In genomic region chr10:28436084-28436483, GRCm38 (mm10) we compare ENCODE assay signal across 24 mouse cellular contexts.
DNase-seq lines count a peak whose midpoint lies in the region; ATAC-seq lines count a peak whose summit lies in the region.
"Had no signal": no experiment of that assay in that cellular context is flagged by ENCODE, and none has a peak within 500 bp of the region (broad histone marks: within the 10 kb centered on the region; RNA-seq: fewer than 3 reads in every experiment).

No protein-coding gene starts in this region.

- DNase-seq in cerebellum, adult 9-10 months, result peak; percentile 25
- no peak for DNase-seq in cerebellum, postnatal 4 days (ENCODE audit: low spot score in 2 of 2)
- DNase-seq in frontal cortex, postnatal 10 days (ENCODE audit: low spot score in 2 of 2), result no peak
- peak; percentile 8 for DNase-seq in layer of hippocampus, adult 9-11 months
- no peak for DNase-seq in layer of hippocampus, postnatal 25 days (ENCODE audit: extremely low spot score in 1 of 2, low spot score in 1 of 2)
- peak; percentile 62 for DNase-seq in brain, adult 2 months (ENCODE audit: low read depth, low spot score)
- DNase-seq: adrenal gland, adult 8-10 months; adrenal gland, postnatal 25 days; cerebellum, adult 11 months; cerebellum, adult 8-10 months; cerebellum, postnatal 14 days; gastrocnemius, adult 2 months; gastrocnemius, postnatal 14 days; heart, adult 11 months had no signal

- H3K4me3 ChIP-seq in intestine, embryonic 16.5 days (ENCODE audit: low read length), result no peak overlapping the region
- H3K4me3 ChIP-seq: embryonic facial prominence, embryonic 12.5 days; embryonic facial prominence, embryonic 15.5 days; gastrocnemius, adult 2 months; hindbrain, embryonic 12.5 days; hindbrain, embryonic 15.5 days had no signal

- H3K27me3 ChIP-seq in intestine, embryonic 16.5 days (replicated peaks; ENCODE audit: control insufficient read depth, insufficient read depth, low read length), result no peaks in the 10 kb centered on the region
- H3K27me3 ChIP-seq: embryonic facial prominence, embryonic 12.5 days; embryonic facial prominence, embryonic 15.5 days; hindbrain, embryonic 12.5 days; hindbrain, embryonic 15.5 days had no signal

- no peak overlapping the region for H3K4me2 ChIP-seq in intestine, embryonic 16.5 days (ENCODE audit: low read depth, low read length)
- H3K4me2 ChIP-seq: embryonic facial prominence, embryonic 12.5 days; embryonic facial prominence, embryonic 15.5 days; heart, embryonic 11.5 days; hindbrain, embryonic 12.5 days; hindbrain, embryonic 15.5 days had no signal

- H3K4me1 ChIP-seq in intestine, embryonic 16.5 days (ENCODE audit: control insufficient read depth, insufficient read depth, low read length), result no peaks in the 10 kb centered on the region
- H3K4me1 ChIP-seq: embryonic facial prominence, embryonic 12.5 days; embryonic facial prominence, embryonic 15.5 days; hindbrain, embryonic 12.5 days; hindbrain, embryonic 15.5 days had no signal

- H3K27ac ChIP-seq in intestine, embryonic 16.5 days (ENCODE audit: low read length), result no peak overlapping the region
- H3K27ac ChIP-seq: embryonic facial prominence, embryonic 12.5 days; embryonic facial prominence, embryonic 15.5 days; gastrocnemius, adult 2 months; hindbrain, embryonic 12.5 days; hindbrain, embryonic 15.5 days had no signal

- WGBS in intestine, embryonic 16.5 days, result 91% methylated on average over 1 of the region's 1 CpGs

- no peaks in the 10 kb centered on the region for H3K9me3 ChIP-seq in intestine, embryonic 16.5 days (ENCODE audit: control insufficient read depth, low read length)
- H3K9me3 ChIP-seq: embryonic facial prominence, embryonic 12.5 days; embryonic facial prominence, embryonic 15.5 days; hindbrain, embryonic 12.5 days; hindbrain, embryonic 15.5 days had no signal

- no peak overlapping the region for H3K9ac ChIP-seq in intestine, embryonic 16.5 days (ENCODE audit: low read depth, low read length)
- H3K9ac ChIP-seq: embryonic facial prominence, embryonic 12.5 days; embryonic facial prominence, embryonic 15.5 days; hindbrain, embryonic 12.5 days; hindbrain, embryonic 15.5 days had no signal

- no peaks in the 10 kb centered on the region for H3K36me3 ChIP-seq in intestine, embryonic 16.5 days (ENCODE audit: control insufficient read depth, insufficient read depth, low read length)
- H3K36me3 ChIP-seq: embryonic facial prominence, embryonic 12.5 days; embryonic facial prominence, embryonic 15.5 days; hindbrain, embryonic 12.5 days; hindbrain, embryonic 15.5 days had no signal

- ATAC-seq in frontal cortex, adult (ENCODE audit: low TSS enrichment), result peak; percentile 80
- ATAC-seq in intestine, embryonic 16.5 days, result no peak
- ATAC-seq: activated CD4-positive, CD25-positive, alpha-beta regulatory T cell, adult 4 months; inflammation-experienced regulatory T-cells, adult 6 months; intestine, postnatal 0 days had no signal

Comparison
In these comparisons a context has a peak if more than half of its experiments do, and no peak if none do; other contexts are left out.
1. DNase-seq: peak in cerebellum, adult 9-10 months (single experiment), layer of hippocampus, adult 9-11 months (single experiment) and brain, adult 2 months (single experiment); none in cerebellum, postnatal 4 days (0 of 2), frontal cortex, postnatal 10 days (0 of 2) and layer of hippocampus, postnatal 25 days (0 of 2).